Mouse (Mus musculus) brain, adult 2 months (tissue): ENCODE results near the gene Hoxd1.

Experiments
- DNase-seq: peaks from one replicate; pipeline ENCODE4 v3.0.0; 2011; ENCODE audit warnings: low read depth, low spot score

Hoxd1 gene

GRCm38 (mm10) chr2:74748436-74748995, 14.3 kb upstream of the Hoxd1 start:
- no peak for DNase-seq

GRCm38 (mm10) chr2:74749337-74750121, 13.3 kb upstream of the Hoxd1 start:
- peak; percentile 30 for DNase-seq

GRCm38 (mm10) chr2:74750731-74751250, 12.0 kb upstream of the Hoxd1 start:
- DNase-seq, result no peak

GRCm38 (mm10) chr2:74751861-74752260, 10.9 kb upstream of the Hoxd1 start:
- no peak for DNase-seq

- no peak for DNase-seq
Measured at GRCm38 (mm10) chr2:74752431-74753174, 10.2 kb upstream of the Hoxd1 start.

- DNase-seq, result no peak
Measured at GRCm38 (mm10) chr2:74753175-74753523, 9.6 kb upstream of the Hoxd1 start.

GRCm38 (mm10) chr2:74753711-74754110, 9.1 kb upstream of the Hoxd1 start:
- DNase-seq, result no peak

GRCm38 (mm10) chr2:74760146-74760545, 2.6 kb upstream of the Hoxd1 start:
- DNase-seq, result no peak

- DNase-seq, result no peak
Measured at GRCm38 (mm10) chr2:74761941-74762340, 839 bp upstream of the Hoxd1 start.

- DNase-seq, result no peak
Measured at GRCm38 (mm10) chr2:74763245-74763735, 510 bp downstream of the Hoxd1 start.

- DNase-seq, result no peak
Measured at GRCm38 (mm10) chr2:74763976-74764375, 1.2 kb downstream of the Hoxd1 start.

GRCm38 (mm10) chr2:74774359-74774758, 11.6 kb downstream of the Hoxd1 start:
- DNase-seq, result peak; percentile 76

- peak; percentile 35 for DNase-seq
Measured at GRCm38 (mm10) chr2:74777536-74778275, 14.9 kb downstream of the Hoxd1 start.

- no peak for DNase-seq
Measured at GRCm38 (mm10) chr2:74781386-74781785, 18.6 kb downstream of the Hoxd1 start.

GRCm38 (mm10) chr2:74795531-74795930, 32.8 kb downstream of the Hoxd1 start:
- DNase-seq, result no peak

GRCm38 (mm10) chr2:74808431-74808830, 45.7 kb downstream of the Hoxd1 start:
- DNase-seq, result no peak
